Mouse (Mus musculus) mouse embryonic stem cell (cell line): Measurements from ENCODE around the gene Pou2f3.

Source experiments
- in situ Hi-C, 2 experiments: fragments of 300-500 bp; cut with MboI; formaldehyde crosslinking; loops; 1 replicate in 1 of 2; 3 replicates in 1 of 2; pipeline ENCODE4 v1.14.3; 2019 to 2020; ENCODE audit warnings: low sequenced_read_pairs in 2 of 2, low pct_unique_long_range_greater_than_20kb in 1 of 2, mixed read lengths in 1 of 2; ENCODE audit not compliant: unreplicated experiment in 1 of 2

Pou2f3 gene

GRCm38 (mm10) chr9:43194001-43194400, 16.2 kb downstream of the Pou2f3 start:
- in situ Hi-C loops = no loop called here

GRCm38 (mm10) chr9:43191561-43191960, 18.6 kb downstream of the Pou2f3 start:
- in situ Hi-C loops = no loop called here

GRCm38 (mm10) chr9:43189021-43189356, 21.2 kb downstream of the Pou2f3 start:
- in situ Hi-C loops = no loop called here

- in situ Hi-C loops = no loop called here
Observed at GRCm38 (mm10) chr9:43188309-43189020, 21.7 kb downstream of the Pou2f3 start.

GRCm38 (mm10) chr9:43179614-43180013, 30.6 kb downstream of the Pou2f3 start:
- in situ Hi-C loops = no loop called here

GRCm38 (mm10) chr9:43178172-43178571, 32.0 kb downstream of the Pou2f3 start:
- in situ Hi-C loops = no loop called here

GRCm38 (mm10) chr9:43167081-43167480, 43.1 kb downstream of the Pou2f3 start:
- in situ Hi-C loops = no loop called here

- in situ Hi-C loops = no loop called here
Observed at GRCm38 (mm10) chr9:43166346-43166745, 43.8 kb downstream of the Pou2f3 start.

GRCm38 (mm10) chr9:43155960-43156359, 54.2 kb downstream of the Pou2f3 start:
- in situ Hi-C loops = no loop called here

- in situ Hi-C loops = no loop called here
Observed at GRCm38 (mm10) chr9:43151779-43152178, 58.4 kb downstream of the Pou2f3 start.

- in situ Hi-C loops = no loop called here
Observed at GRCm38 (mm10) chr9:43150957-43151356, 59.2 kb downstream of the Pou2f3 start.

GRCm38 (mm10) chr9:43150075-43150474, 60.1 kb downstream of the Pou2f3 start:
- in situ Hi-C loops = no loop called here

- in situ Hi-C loops = loop anchor here in 1 of 2 experiments (10.0 kb wide), 1 partner anchor 135 kb away; no protein-coding TSS in a partner anchor
Observed at GRCm38 (mm10) chr9:43149498-43149897, 60.7 kb downstream of the Pou2f3 start.

GRCm38 (mm10) chr9:43145196-43145595, 65.0 kb downstream of the Pou2f3 start:
- in situ Hi-C loops = loop anchor here in 1 of 2 experiments (10.0 kb wide), 1 partner anchor 140 kb away; no protein-coding TSS in a partner anchor

- in situ Hi-C loops = loop anchor here (5.0 to 10.0 kb wide), 3 partner anchors 68 to 143 kb away; partner anchors contain the start of gene Pou2f3 (in 2 of the 2)
Observed at GRCm38 (mm10) chr9:43144206-43144810, 65.9 kb downstream of the Pou2f3 start.

- in situ Hi-C loops = loop anchor here (5.0 to 10.0 kb wide), 3 partner anchors 70 to 145 kb away; partner anchors contain the start of gene Pou2f3 (in 2 of the 2)
Observed at GRCm38 (mm10) chr9:43141839-43142238, 68.3 kb downstream of the Pou2f3 start.

- in situ Hi-C loops = no loop called here
Observed at GRCm38 (mm10) chr9:43133525-43133924, 76.6 kb downstream of the Pou2f3 start.

GRCm38 (mm10) chr9:43132380-43132779, 77.8 kb downstream of the Pou2f3 start:
- in situ Hi-C loops = no loop called here

GRCm38 (mm10) chr9:43131940-43132339, 78.2 kb downstream of the Pou2f3 start:
- in situ Hi-C loops = no loop called here

GRCm38 (mm10) chr9:43130684-43131083, 79.5 kb downstream of the Pou2f3 start:
- in situ Hi-C loops = no loop called here
